Mouse (Mus musculus) Patski (cell line): Measurements from ENCODE around the gene Chst2. TPM values are rescaled to one million over a fixed set of nuclear protein-coding genes. Genes with fewer than 3 reads are reported as not detected.
A peak's percentile ranks its signal among the peaks of the same experiment; 100 is the strongest.

Experiments used
- ATAC-seq: fragments of 100-300 bp; one replicate; pipeline ENCODE4 v1.8.0; 2021
- CTCF ChIA-PET: fragments of 350-600 bp; sonication (Branson Sonifier 250); formaldehyde crosslinking; loops from one replicate; lab custom pipeline; 2022; ENCODE audit warnings: inconsistent platforms; lab: Charles Lee
- POLR2A ChIA-PET: fragments of 350-600 bp; sonication (Branson Sonifier 250); formaldehyde crosslinking; loops from one replicate; lab custom pipeline; 2022; ENCODE audit warnings: antibody characterized with exemption, inconsistent platforms; lab: Charles Lee
- DNase-seq: peaks from one replicate; pipeline ENCODE4 v3.0.0-alpha.2; 2011; ENCODE audit warnings: low read depth, low spot score
- H3K27me3 ChIP-seq: fragments of 371-371 bp; one replicate; pipeline ENCODE4 v1.5.1; 2021
- CTCF ChIP-seq: fragments of 100-300 bp; IDR thresholded peaks from one replicate; pipeline ENCODE4 v1.5.1; 2021
- in situ Hi-C: fragments of 300-500 bp; cut with MboI; formaldehyde crosslinking; loops from 3 replicates; pipeline ENCODE4 v1.11.1; 2018; ENCODE audit warnings: low pct_unique_long_range_greater_than_20kb, mixed read lengths
- polyA plus RNA-seq: library from polyadenylated mRNA; unstranded; gene quantifications from one replicate; pipeline ENCODE4 v1.2.3, GENCODE M21; 2021

Gene Chst2
- polyA plus RNA-seq, 1 experiment from 2014 or later = 9.1 TPM

- CTCF ChIA-PET = no interaction called here
- ATAC-seq = peak; percentile 55
- in situ Hi-C loops = loop anchor here (5.0 to 10.0 kb wide), 4 partner anchors 213 to 670 kb away; no protein-coding TSS in a partner anchor
Observed at GRCm38 (mm10) chr9:95407586-95408220, 1.2 kb upstream of the Chst2 start.

GRCm38 (mm10) chr9:95405946-95406570, 464 bp downstream of the Chst2 start:
- ATAC-seq (peak; percentile 19), DNase-seq (no peak)
- in situ Hi-C loops = loop anchor here (5.0 to 10.0 kb wide), 4 partner anchors 211 to 669 kb away; no protein-coding TSS in a partner anchor
- CTCF ChIA-PET = interaction anchor here (0.8 kb wide), 1 partner anchor 140 kb away, joined by 3 read pairs; no protein-coding TSS in a partner anchor
- no peaks in the 10 kb centered on the region for H3K27me3 ChIP-seq
- TF ChIP-seq CTCF = no peak
- POLR2A ChIA-PET = no interaction called here

More at GRCm38 (mm10) chr9:95407586-95408220, 1.2 kb upstream of the Chst2 start:
- TF ChIP-seq CTCF = no peak
- no peaks in the 10 kb centered on the region for H3K27me3 ChIP-seq
- POLR2A ChIA-PET = no interaction called here
- peak; percentile 15 for DNase-seq

DNA sequence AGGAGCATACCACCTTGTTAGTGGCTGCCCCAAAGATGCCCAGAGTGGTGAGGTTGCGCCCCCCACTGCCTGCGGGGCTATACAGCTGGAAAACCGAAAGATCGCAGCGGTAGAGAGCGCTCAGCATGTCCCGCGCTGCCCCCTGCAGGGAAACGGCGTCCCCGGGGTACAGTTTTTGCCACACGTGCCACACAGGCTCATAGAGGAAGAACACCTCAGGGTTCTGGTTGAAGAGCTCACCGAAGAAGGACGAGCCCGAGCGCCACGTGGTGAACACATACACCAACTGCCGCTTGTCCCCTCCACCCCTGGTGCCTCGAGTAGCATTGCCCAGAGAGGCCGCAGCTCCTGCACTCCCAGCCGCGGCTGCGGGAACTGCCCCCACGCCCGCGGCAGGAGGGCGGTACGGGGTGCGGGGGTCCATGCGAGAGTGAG, 994 bp downstream of the Chst2 start:
- DNase-seq (no peak), ATAC-seq (no peak)
- ChIA-PET POLR2A (no interaction called here), CTCF (interaction anchor here (0.8 kb wide), 1 partner anchor 140 kb away, joined by 3 read pairs; no protein-coding TSS in a partner anchor)
- in situ Hi-C loops = loop anchor here (5.0 to 10.0 kb wide), 4 partner anchors 211 to 668 kb away; no protein-coding TSS in a partner anchor
- H3K27me3 ChIP-seq = no peaks in the 10 kb centered on the region
- no peak for TF ChIP-seq CTCF

DNA sequence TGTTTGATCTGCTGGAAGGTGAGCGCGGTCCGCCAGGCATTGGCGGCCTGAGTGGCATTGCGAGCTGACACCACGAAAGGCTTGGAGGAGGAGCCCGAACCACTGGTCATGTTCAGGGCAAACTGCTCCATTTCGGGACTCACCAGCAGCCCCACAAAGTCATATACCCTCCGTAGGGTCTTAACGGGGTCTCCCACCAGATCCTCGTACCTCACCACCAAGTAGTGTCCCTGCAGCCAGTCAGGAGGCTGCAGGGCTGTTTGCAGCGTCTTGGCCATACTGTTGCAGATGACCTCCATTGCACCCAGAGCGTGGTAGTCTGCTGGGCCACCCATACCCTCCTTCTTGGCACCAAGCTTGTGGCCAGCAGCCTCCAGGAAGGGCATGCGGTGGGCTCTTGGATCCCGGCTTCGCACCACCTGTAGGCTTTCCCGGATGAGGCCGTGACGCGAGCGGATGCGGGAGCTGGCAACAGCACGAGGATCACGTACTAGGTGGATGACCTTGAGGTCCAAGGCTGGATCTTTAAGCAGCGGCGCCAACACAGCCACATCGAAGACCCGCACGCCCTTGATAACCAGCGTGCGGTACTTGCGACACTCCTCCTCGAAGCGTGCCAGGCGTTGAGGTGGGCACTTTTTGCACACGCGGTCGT, 1.6 kb downstream of the Chst2 start:
- in situ Hi-C loops = loop anchor here (5.0 to 10.0 kb wide), 4 partner anchors 210 to 668 kb away; no protein-coding TSS in a partner anchor
- no peak for TF ChIP-seq CTCF
- CTCF ChIA-PET = interaction anchor here (0.8 kb wide), 1 partner anchor 139 kb away, joined by 3 read pairs; no protein-coding TSS in a partner anchor
- DNase-seq (no peak), ATAC-seq (no peak)
- no peaks in the 10 kb centered on the region for H3K27me3 ChIP-seq
- POLR2A ChIA-PET = no interaction called here

DNA sequence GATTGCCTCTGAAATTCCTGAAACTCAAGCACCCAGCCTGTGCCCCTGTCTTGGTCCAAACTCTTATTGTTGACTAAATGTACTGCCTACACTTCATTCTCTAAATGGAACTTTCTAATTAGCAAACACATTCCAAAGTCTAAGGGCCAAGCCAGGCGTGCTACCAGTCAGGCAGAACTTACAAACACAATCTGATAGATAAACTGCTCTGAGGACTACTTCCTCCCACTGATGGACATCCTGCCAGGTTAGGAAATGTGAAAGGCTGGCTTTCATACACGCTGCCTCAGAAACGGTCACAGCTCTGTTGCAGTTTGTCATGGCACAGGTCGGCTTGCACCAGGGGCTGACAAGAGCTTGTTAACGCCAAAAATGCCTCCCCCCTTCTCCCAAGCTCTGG, 4.8 kb downstream of the Chst2 start:
- TF ChIP-seq CTCF = no peak
- ATAC-seq = no peak
- POLR2A ChIA-PET = interaction anchor here (0.6 kb wide), 1 partner anchor 8 kb away, joined by 3 read pairs; no protein-coding TSS in a partner anchor

DNA sequence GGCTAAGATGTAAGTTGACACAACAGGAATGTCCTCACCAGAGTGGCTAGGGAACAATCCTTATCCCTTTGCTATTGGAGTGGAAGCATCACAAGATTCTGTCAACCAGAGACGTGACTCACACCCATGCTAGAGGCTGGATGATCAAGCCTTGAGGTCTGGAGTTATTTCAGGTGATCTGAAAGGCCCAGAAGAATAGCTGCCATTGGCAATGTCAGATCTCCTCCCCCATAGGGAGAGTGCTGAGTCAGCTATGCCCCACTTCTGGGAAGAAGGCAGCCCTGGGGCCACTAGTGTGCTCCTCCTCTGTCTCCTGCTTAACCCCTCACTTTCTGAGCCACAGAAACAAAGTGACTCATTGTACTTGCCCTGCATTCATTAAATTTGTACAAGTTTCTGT, 14.5 kb downstream of the Chst2 start:
- peak; percentile 73 for DNase-seq
- ChIA-PET POLR2A (no interaction called here), CTCF (interaction anchor here (1.2 to 2.0 kb wide), 2 partner anchors 10 to 138 kb away, joined by 3 to 5 read pairs; no protein-coding TSS in a partner anchor)
- peak; percentile 93 for ATAC-seq
- TF ChIP-seq CTCF = no peak
- no peaks in the 10 kb centered on the region for H3K27me3 ChIP-seq
- in situ Hi-C loops = loop anchor here (5.0 kb wide), 1 partner anchor 125 kb away; no protein-coding TSS in a partner anchor

More for the DNA sequence above, 4.8 kb downstream of the Chst2 start:
- CTCF ChIA-PET = interaction anchor here (1.2 kb wide), 1 partner anchor 10 kb away, joined by 5 read pairs; no protein-coding TSS in a partner anchor
- in situ Hi-C loops = loop anchor here (10.0 kb wide), 2 partner anchors 207 to 527 kb away; no protein-coding TSS in a partner anchor
- no peaks in the 10 kb centered on the region for H3K27me3 ChIP-seq
- DNase-seq = no peak

DNA sequence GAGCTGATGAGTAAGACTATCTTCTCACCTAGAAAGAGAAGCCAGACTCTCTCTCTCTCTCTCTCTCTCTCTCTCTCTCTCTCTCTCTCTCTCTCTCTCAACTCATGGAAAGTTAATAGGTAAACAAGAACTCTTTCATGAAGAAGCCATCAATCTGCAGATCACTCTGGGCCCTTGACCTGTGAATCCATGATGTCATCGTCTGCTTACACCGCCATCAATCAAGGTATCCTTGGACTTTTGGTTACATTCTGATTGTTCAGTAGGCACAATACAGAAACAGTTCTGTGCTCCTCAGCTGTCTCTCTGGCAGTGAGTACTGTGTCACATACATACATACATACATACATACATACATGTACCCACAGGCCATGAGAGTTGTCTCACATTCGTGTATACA, 16.6 kb downstream of the Chst2 start:
- in situ Hi-C loops = loop anchor here (5.0 kb wide), 1 partner anchor 123 kb away; no protein-coding TSS in a partner anchor
- no peak for TF ChIP-seq CTCF
- ATAC-seq (no peak), DNase-seq (no peak)
- ChIA-PET POLR2A (no interaction called here), CTCF (no interaction called here)
- H3K27me3 ChIP-seq = no peaks in the 10 kb centered on the region

DNA sequence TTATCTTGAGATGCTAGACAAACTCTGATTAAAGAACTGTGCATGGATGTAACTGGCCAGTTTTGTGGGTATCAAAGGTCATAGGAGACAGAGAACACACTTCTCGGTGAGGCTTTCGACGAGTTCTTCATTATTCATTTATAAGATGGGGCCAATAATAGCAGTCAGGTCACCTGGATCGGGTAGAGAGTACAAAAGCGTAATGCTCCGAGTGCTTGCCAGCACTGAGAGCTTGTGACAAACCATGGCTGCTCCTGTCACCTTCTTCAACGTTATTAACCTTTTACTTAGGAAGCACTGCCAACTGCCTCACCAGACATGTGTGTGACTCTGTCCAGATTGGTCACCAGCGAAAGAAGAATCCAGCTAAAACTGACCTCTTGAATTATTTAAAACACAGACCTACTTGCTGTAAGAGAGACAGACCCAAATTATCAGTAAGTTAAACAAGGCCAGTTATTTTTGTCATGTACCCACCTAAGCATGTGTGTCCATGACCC, 18.6 kb downstream of the Chst2 start:
- CTCF ChIA-PET = interaction anchor here (0.5 kb wide), 1 partner anchor 36 kb away, joined by 3 read pairs; no protein-coding TSS in a partner anchor
- ATAC-seq = no peak
- TF ChIP-seq CTCF = no peak

GRCm38 (mm10) chr9:95375966-95376365, 30.6 kb downstream of the Chst2 start:
- TF ChIP-seq CTCF = no peak

More for the DNA sequence above, 18.6 kb downstream of the Chst2 start:
- H3K27me3 ChIP-seq = no peaks in the 10 kb centered on the region
- in situ Hi-C loops = no loop called here
- POLR2A ChIA-PET = interaction anchor here (0.6 kb wide), 2 partner anchors 150 to 1912 kb away, joined by 3 read pairs; no protein-coding TSS in a partner anchor
- DNase-seq = no peak

DNA sequence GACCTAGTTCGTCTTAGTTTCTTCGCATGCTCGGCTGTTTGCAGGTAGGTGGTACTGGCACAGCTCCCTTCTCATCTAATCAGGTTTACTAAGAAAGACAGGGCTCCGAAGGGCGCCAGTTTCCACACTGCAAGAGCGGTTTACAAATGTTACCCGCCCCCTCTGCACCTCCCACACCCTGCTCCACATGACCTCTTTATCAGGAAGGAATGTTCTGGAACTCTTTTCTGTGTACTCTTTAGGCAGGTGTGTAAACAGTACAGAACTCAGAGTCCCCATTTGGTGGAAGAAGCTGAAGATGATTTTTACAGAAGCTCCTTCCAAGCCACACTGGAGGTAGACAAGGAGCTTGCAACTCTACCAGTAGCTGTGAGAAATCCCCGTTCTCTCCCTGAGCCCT, 31.2 kb downstream of the Chst2 start:
- ChIA-PET POLR2A (no interaction called here), CTCF (no interaction called here)
- in situ Hi-C loops = no loop called here
- H3K27me3 ChIP-seq = no peaks in the 10 kb centered on the region
- TF ChIP-seq CTCF = no peak
- ATAC-seq = no peak
- DNase-seq = no peak

More at GRCm38 (mm10) chr9:95375966-95376365, 30.6 kb downstream of the Chst2 start:
- no peak for DNase-seq
- ChIA-PET CTCF (no interaction called here), POLR2A (no interaction called here)
- no peak for ATAC-seq
- in situ Hi-C loops = no loop called here
- no peaks in the 10 kb centered on the region for H3K27me3 ChIP-seq
